Mouse (Mus musculus) G1E (cell line): ENCODE measurements around the gene Zfp982. TPM values are rescaled to one million over a fixed set of nuclear protein-coding genes. Genes with fewer than 3 reads are reported as not detected.
"Not testable (repeated sequence)": the region's sequence is repeated elsewhere in the genome, so short reads cannot be mapped to it uniquely, and the experiment has no call there.

Experiments used
- ATAC-seq: 2 replicates; pipeline ENCODE4 v1.8.0; 2016; ENCODE audit warnings: mild to moderate bottlenecking; ENCODE audit not compliant: insufficient number of reproducible peaks, poor library complexity, low FRiP score, severe bottlenecking; ENCODE audit errors: extremely low read depth
- DNase-seq: peaks from one replicate; pipeline ENCODE4 v3.0.0; 2012; ENCODE audit warnings: low spot score
- H3K27me3 ChIP-seq: 2 replicates; pipeline ENCODE4 v1.6.1; 2012; ENCODE audit warnings: mild to moderate bottlenecking, low read length, inconsistent platforms; ENCODE audit not compliant: insufficient read depth
- H3K36me3 ChIP-seq: replicated peaks from 2 replicates; pipeline ENCODE3; 2012; ENCODE audit warnings: mild to moderate bottlenecking, inconsistent platforms
- H3K4me1 ChIP-seq: 2 replicates; pipeline ENCODE4 v1.6.1; 2012; ENCODE audit warnings: low read depth, low read length, inconsistent platforms, mixed read lengths; ENCODE audit not compliant: insufficient read depth
- H3K4me3 ChIP-seq: 2 replicates; pipeline ENCODE4 v1.5.1; 2012; ENCODE audit warnings: low read depth, mild to moderate bottlenecking, inconsistent platforms, low read length, moderate library complexity, mixed read lengths
- H3K9me3 ChIP-seq: replicated peaks from 2 replicates; pipeline ENCODE4 v1.6.1; 2012; ENCODE audit warnings: inconsistent platforms
- CTCF ChIP-seq: IDR thresholded peaks from 2 replicates; pipeline ENCODE4 v1.5.1; 2012; ENCODE audit warnings: low read depth, low read length, inconsistent platforms, mixed read lengths
- GATA1 ChIP-seq: IDR thresholded peaks from 2 replicates; pipeline ENCODE4 v1.6.1; 2012; ENCODE audit warnings: borderline replicate concordance, low read length, inconsistent platforms, mixed read lengths
- GATA2 ChIP-seq: IDR thresholded peaks from 2 replicates; pipeline ENCODE4 v1.6.1; 2012; ENCODE audit warnings: low read depth, low read length, inconsistent platforms, borderline replicate concordance
- POLR2AphosphoS5 ChIP-seq: IDR thresholded peaks from 2 replicates; pipeline ENCODE4 v1.6.1; 2012; ENCODE audit warnings: low read depth, low read length, inconsistent platforms; ENCODE audit not compliant: insufficient replicate concordance
- TAL1 ChIP-seq: conservative IDR thresholded peaks from 2 replicates; pipeline ENCODE4 v1.6.1; 2012; ENCODE audit warnings: low read depth, low read length, inconsistent platforms, mixed read lengths
- polyA plus RNA-seq: library from polyadenylated mRNA; stranded (reverse); fragments of >175 nt; gene quantifications from 2 replicates; pipeline ENCODE4 v1.2.3, GENCODE M21; 2012
- total RNA-seq, 2 experiments: library from RNA; stranded (forward) in 1 of 2; stranded (reverse) in 1 of 2; fragments of 200-1000 nt in 1 of 2; fragments of >200 nt in 1 of 2; fragmentation: Nextera tagmentation in 1 of 2; gene quantifications; 2 replicates each; pipeline ENCODE4 v1.2.3; 2014 to 2017

Gene Zfp982
- total RNA-seq (2014; fragmentation: Nextera tagmentation) (0.68 TPM in 1 of 2 replicates, not detected in the other), total RNA-seq (2017) (0.35 and 0.44 TPM in 2 replicates), polyA plus RNA-seq (not detected in 2 replicates)

GRCm38 (mm10) chr4:147492117-147492516 lies at the start of gene Zfp982:
Gene Zfp982, plus strand, starts transcription at chr4:147492417.
- peaks cover 27% of the 10 kb centered on the region for H3K9me3 ChIP-seq
- H3K4me1 ChIP-seq, H3K4me3 ChIP-seq, H3K36me3 ChIP-seq, DNase-seq, ATAC-seq, H3K27me3 ChIP-seq: not testable (repeated sequence)

GRCm38 (mm10) chr4:147442649-147443553 lies 49.3 kb upstream of the Zfp982 start:
- DNase-seq, H3K4me3 ChIP-seq, H3K4me1 ChIP-seq, H3K36me3 ChIP-seq, H3K9me3 ChIP-seq, H3K27me3 ChIP-seq: not testable (repeated sequence)
- peak; percentile 52; the same call in 1 of the 2 replicates for ATAC-seq

- not testable (repeated sequence) for H3K4me3 ChIP-seq, H3K27me3 ChIP-seq, DNase-seq, H3K9me3 ChIP-seq, H3K4me1 ChIP-seq, H3K36me3 ChIP-seq
- ATAC-seq: 0 out of 2 replicates have a peak, but pooled peaks have one; percentile 16
Observed at GRCm38 (mm10) chr4:147443554-147443927, 48.7 kb upstream of the Zfp982 start.

- H3K4me3 ChIP-seq, H3K4me1 ChIP-seq, ATAC-seq, H3K36me3 ChIP-seq, DNase-seq, H3K27me3 ChIP-seq: not testable (repeated sequence)
- peaks cover 16% of the 10 kb centered on the region for H3K9me3 ChIP-seq
Observed at GRCm38 (mm10) chr4:147445371-147445770, 46.8 kb upstream of the Zfp982 start.

- Histone ChIP-seq H3K4me3 (no peak overlapping the region), H3K36me3 (no peaks in the 10 kb centered on the region)
- ATAC-seq: no peak
Observed at GRCm38 (mm10) chr4:147448358-147448757, 43.9 kb upstream of the Zfp982 start.

GRCm38 (mm10) chr4:147449099-147449581 lies 43.1 kb upstream of the Zfp982 start:
- ATAC-seq (peak; percentile 50; the same call in 1 of the 2 replicates), DNase-seq (no peak)
- no peak for TF ChIP-seq POLR2AphosphoS5
- TF ChIP-seq TAL1: no peak
- no peak for TF ChIP-seq GATA1
- TF ChIP-seq GATA2: no peak
- no peak for TF ChIP-seq CTCF
- Histone ChIP-seq H3K27me3 (no peaks in the 10 kb centered on the region), H3K9me3 (peaks cover 16% of the 10 kb centered on the region), H3K36me3 (no peaks in the 10 kb centered on the region), H3K4me3 (peak overlapping the region; percentile 51; the same call in 1 of the 2 replicates), H3K4me1 (no peaks in the 10 kb centered on the region)

More at GRCm38 (mm10) chr4:147448358-147448757, 43.9 kb upstream of the Zfp982 start:
- Histone ChIP-seq H3K4me1 (no peaks in the 10 kb centered on the region), H3K27me3 (no peaks in the 10 kb centered on the region), H3K9me3 (peaks cover 18% of the 10 kb centered on the region)
- TF ChIP-seq CTCF (no peak), POLR2AphosphoS5 (no peak), TAL1 (no peak), GATA1 (no peak), GATA2 (no peak)
- no peak for DNase-seq

- H3K4me3 ChIP-seq, H3K36me3 ChIP-seq, H3K27me3 ChIP-seq, ATAC-seq, H3K4me1 ChIP-seq, DNase-seq: not testable (repeated sequence)
- H3K9me3 ChIP-seq: peaks cover 14% of the 10 kb centered on the region
Observed at GRCm38 (mm10) chr4:147449986-147450385, 42.2 kb upstream of the Zfp982 start.

- not testable (repeated sequence) for H3K27me3 ChIP-seq, H3K4me3 ChIP-seq, H3K4me1 ChIP-seq, H3K36me3 ChIP-seq, DNase-seq, ATAC-seq
- peaks cover 28% of the 10 kb centered on the region for H3K9me3 ChIP-seq
Observed at GRCm38 (mm10) chr4:147467207-147467606, 25.0 kb upstream of the Zfp982 start.

GRCm38 (mm10) chr4:147498772-147499613 lies 6.8 kb downstream of the Zfp982 start:
- ATAC-seq: peak; percentile 59
- not testable (repeated sequence) for H3K27me3 ChIP-seq, H3K9me3 ChIP-seq, DNase-seq, H3K4me3 ChIP-seq, H3K4me1 ChIP-seq, H3K36me3 ChIP-seq
